Mouse (Mus musculus) heart, adult 2 months (tissue): ENCODE data around the gene Anks1.

Experiments used
- CTCF ChIP-seq: fragments of 200-600 bp; IDR thresholded peaks from 2 replicates; pipeline ENCODE4 v1.8.1; 2022; ENCODE audit warnings: antibody characterized with exemption, mild to moderate bottlenecking, moderate library complexity
- POLR2A ChIP-seq: fragments of 200-500 bp; IDR thresholded peaks from 2 replicates; pipeline ENCODE4 v1.6.1; 2011; ENCODE audit warnings: mild to moderate bottlenecking, low read depth, low read length, control low read depth; ENCODE audit not compliant: insufficient read depth

DNA sequence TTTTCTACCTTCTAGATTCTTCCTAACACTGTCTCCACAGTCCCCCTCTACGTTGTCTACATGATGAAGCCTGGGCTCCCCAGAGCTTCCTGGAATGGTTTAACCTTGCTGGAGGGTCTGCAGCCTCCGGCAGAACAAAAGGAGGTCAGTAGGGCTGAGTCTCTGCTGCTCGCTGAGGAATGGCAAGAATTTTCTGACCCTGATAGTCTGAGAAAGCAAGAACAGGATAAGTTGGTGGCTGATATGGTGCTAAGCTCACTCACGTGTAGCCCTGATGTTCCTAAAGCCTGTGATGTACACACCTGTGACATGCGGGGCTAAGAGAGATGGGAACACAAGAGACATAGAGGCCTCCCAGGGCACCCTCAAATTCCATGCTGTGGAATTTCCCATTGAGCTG is 178.3 kb downstream of the Anks1 start:
- TF ChIP-seq POLR2A: no peak
- no peak for TF ChIP-seq CTCF
